Mouse (Mus musculus): ENCODE measurements around the gene Cmip.

Gene Cmip

GRCm38 (mm10) chr8:117294812-117295211 is 37.9 kb downstream of the Cmip start:
- no peak for DNase-seq (ENCODE audit: low read depth)

- DNase-seq (ENCODE audit: low read depth) = no peak
Measured at GRCm38 (mm10) chr8:117297913-117298518, 41.2 kb downstream of the Cmip start.

GRCm38 (mm10) chr8:117299204-117299603 is 42.3 kb downstream of the Cmip start:
- no peak for DNase-seq (ENCODE audit: low read depth)

- no peak for DNase-seq (ENCODE audit: low read depth)
Measured at GRCm38 (mm10) chr8:117300188-117300587, 43.3 kb downstream of the Cmip start.

GRCm38 (mm10) chr8:117301457-117302041 is 44.7 kb downstream of the Cmip start:
- DNase-seq (ENCODE audit: low read depth) = no peak

GRCm38 (mm10) chr8:117302072-117302471 is 45.2 kb downstream of the Cmip start:
- no peak for DNase-seq (ENCODE audit: low read depth)

- no peak for DNase-seq (ENCODE audit: low read depth)
Measured at GRCm38 (mm10) chr8:117303666-117304065, 46.8 kb downstream of the Cmip start.

- no peak for DNase-seq (ENCODE audit: low read depth)
Measured at GRCm38 (mm10) chr8:117305405-117305804, 48.5 kb downstream of the Cmip start.

- DNase-seq (ENCODE audit: low read depth) = no peak
Measured at GRCm38 (mm10) chr8:117306756-117307155, 49.9 kb downstream of the Cmip start.

- DNase-seq (ENCODE audit: low read depth) = no peak
Measured at GRCm38 (mm10) chr8:117307221-117307620, 50.4 kb downstream of the Cmip start.

- no peak for DNase-seq (ENCODE audit: low read depth)
Measured at GRCm38 (mm10) chr8:117308303-117309095, 51.6 kb downstream of the Cmip start.

GRCm38 (mm10) chr8:117309653-117310274 is 52.9 kb downstream of the Cmip start:
- DNase-seq (ENCODE audit: low read depth) = no peak

- DNase-seq (ENCODE audit: low read depth) = no peak
Measured at GRCm38 (mm10) chr8:117310961-117311561, 54.2 kb downstream of the Cmip start.

- no peak for DNase-seq (ENCODE audit: low read depth)
Measured at GRCm38 (mm10) chr8:117314308-117314953, 57.6 kb downstream of the Cmip start.

- DNase-seq (ENCODE audit: low read depth) = no peak
Measured at GRCm38 (mm10) chr8:117315727-117316126, 58.9 kb downstream of the Cmip start.

GRCm38 (mm10) chr8:117317478-117317877 is 60.6 kb downstream of the Cmip start:
- no peak for DNase-seq (ENCODE audit: low read depth)

GRCm38 (mm10) chr8:117318911-117319826 is 62.3 kb downstream of the Cmip start:
- no peak for DNase-seq (ENCODE audit: low read depth)

GRCm38 (mm10) chr8:117320616-117321015 is 63.8 kb downstream of the Cmip start:
- DNase-seq (ENCODE audit: low read depth) = no peak

GRCm38 (mm10) chr8:117321232-117321631 is 64.4 kb downstream of the Cmip start:
- DNase-seq (ENCODE audit: low read depth) = no peak

GRCm38 (mm10) chr8:117322021-117322420 is 65.2 kb downstream of the Cmip start:
- no peak for DNase-seq (ENCODE audit: low read depth)

Measured in fibroblast of lung, adult 2 months (primary cell).